Mouse (Mus musculus) neural tube, embryonic 13.5 days (tissue): Measurements from ENCODE around the gene Ddx17. TPM values are rescaled to one million over a fixed set of nuclear protein-coding genes. Genes with fewer than 3 reads are reported as not detected.
A peak's percentile ranks its signal among the peaks of the same experiment; 100 is the strongest.

Experiments used
- ATAC-seq: fragments of 200-750 bp; cut with Nextera tagmentation; 2 replicates; pipeline ENCODE4 v1.8.0; 2017; ENCODE audit warnings: low read depth, mild to moderate bottlenecking, moderate TSS enrichment, moderate library complexity
- H3K27ac ChIP-seq: fragments of 300-500 bp; sonication (generic); replicated peaks from 2 replicates; pipeline ENCODE4 v1.5.1; 2015; ENCODE audit warnings: moderate library complexity, mild to moderate bottlenecking, inconsistent platforms
- H3K27me3 ChIP-seq: fragments of 300-500 bp; sonication (generic); 2 replicates; pipeline ENCODE4 v1.6.1; 2015; ENCODE audit warnings: mild to moderate bottlenecking, inconsistent platforms
- H3K36me3 ChIP-seq: fragments of 300-500 bp; sonication (generic); 2 replicates; pipeline ENCODE4 v1.6.1; 2015; ENCODE audit warnings: mild to moderate bottlenecking, inconsistent platforms
- H3K4me1 ChIP-seq: fragments of 300-500 bp; sonication (generic); replicated peaks from 2 replicates; pipeline ENCODE4 v1.6.1; 2015; ENCODE audit warnings: inconsistent platforms
- H3K4me2 ChIP-seq: fragments of 300-500 bp; sonication (generic); 2 replicates; pipeline ENCODE4 v1.6.1; 2015; ENCODE audit warnings: inconsistent platforms, mild to moderate bottlenecking, moderate library complexity
- H3K4me3 ChIP-seq: fragments of 300-500 bp; sonication (generic); 2 replicates; pipeline ENCODE4 v1.5.1; 2015; ENCODE audit warnings: mild to moderate bottlenecking, inconsistent platforms
- H3K9ac ChIP-seq: fragments of 300-500 bp; sonication (generic); 2 replicates; pipeline ENCODE4 v1.6.1; 2015; ENCODE audit warnings: moderate library complexity, mild to moderate bottlenecking, inconsistent platforms
- H3K9me3 ChIP-seq: fragments of 300-500 bp; sonication (generic); 2 replicates; pipeline ENCODE4 v1.6.1; 2016; ENCODE audit warnings: inconsistent platforms
- WGBS: fragments of 180-500 bp; shearing (Covaris S2); methylation state at CpG from one replicate; pipeline ENCODE4 v1.1.7; 2015; 5-methylcytosine and 5-hydroxymethylcytosine counted together
- polyA plus RNA-seq: library from polyadenylated mRNA; unstranded; fragments of >200 nt; fragmentation: Nextera tagmentation; extraction: Ambion mirVana; gene quantifications from 2 replicates; pipeline ENCODE4 v1.2.1, GENCODE M21; 2015

The Ddx17 gene
- polyA plus RNA-seq, 1 experiment from 2014 or later: 52.5 TPM

GRCm38 (mm10) chr15:79545496-79545895 lies 1.0 kb downstream of the Ddx17 start:
- H3K9me3 ChIP-seq: no peaks in the 10 kb centered on the region
- peaks cover 38% of the 10 kb centered on the region for H3K36me3 ChIP-seq
- H3K27me3 ChIP-seq: peaks cover 6% of the 10 kb centered on the region; the same call in 1 of the 2 replicates
- peak overlapping the region; percentile 99 for H3K9ac ChIP-seq
- no peak for ATAC-seq
- peak overlapping the region; percentile 98 for H3K4me2 ChIP-seq
- H3K4me1 ChIP-seq: peaks cover 39% of the 10 kb centered on the region
- H3K4me3 ChIP-seq: peak overlapping the region; percentile 85
- peak overlapping the region; percentile 98 for H3K27ac ChIP-seq
- 4% methylated on average over 3 of the region's 3 CpGs for WGBS

GRCm38 (mm10) chr15:79543968-79544367 lies 2.6 kb downstream of the Ddx17 start:
- Histone ChIP-seq H3K4me2 (peak overlapping the region; percentile 98), H3K27me3 (no peaks in the 10 kb centered on the region), H3K4me3 (peak overlapping the region; percentile 85), H3K36me3 (peaks cover 53% of the 10 kb centered on the region), H3K27ac (no peak overlapping the region), H3K4me1 (peaks cover 39% of the 10 kb centered on the region), H3K9me3 (no peaks in the 10 kb centered on the region), H3K9ac (no peak overlapping the region; the same call in 1 of the 2 replicates)
- 96% methylated on average over 3 of the region's 3 CpGs for WGBS
- ATAC-seq: no peak

- 88% methylated on average over 3 of the region's 3 CpGs for WGBS
- ATAC-seq: no peak
These were observed 12.7 kb downstream of the Ddx17 start for GRCm38 (mm10) chr15:79533796-79534195.

GRCm38 (mm10) chr15:79529935-79530334 lies 16.6 kb downstream of the Ddx17 start:
- no peaks in the 10 kb centered on the region for H3K9me3 ChIP-seq
- H3K36me3 ChIP-seq: peaks cover 91% of the 10 kb centered on the region
- H3K27ac ChIP-seq: no peak overlapping the region
- no peak overlapping the region for H3K4me3 ChIP-seq
- no peaks in the 10 kb centered on the region for H3K4me1 ChIP-seq
- no peak for ATAC-seq
- WGBS: 79% methylated on average over 7 of the region's 7 CpGs
- H3K4me2 ChIP-seq: no peak overlapping the region
- H3K9ac ChIP-seq: no peak overlapping the region
- no peaks in the 10 kb centered on the region for H3K27me3 ChIP-seq

More at GRCm38 (mm10) chr15:79533796-79534195, 12.7 kb downstream of the Ddx17 start:
- H3K4me3 ChIP-seq: no peak overlapping the region
- H3K27ac ChIP-seq: no peak overlapping the region
- peaks cover 100% of the 10 kb centered on the region for H3K36me3 ChIP-seq
- no peak overlapping the region for H3K9ac ChIP-seq
- no peaks in the 10 kb centered on the region for H3K27me3 ChIP-seq
- H3K4me2 ChIP-seq: no peak overlapping the region
- peaks cover 5% of the 10 kb centered on the region; the same call in 1 of the 2 replicates for H3K4me1 ChIP-seq
- no peaks in the 10 kb centered on the region for H3K9me3 ChIP-seq

- no peak overlapping the region for H3K4me2 ChIP-seq
- ATAC-seq: no peak
- WGBS: 81% methylated on average over 5 of the region's 5 CpGs
- H3K4me3 ChIP-seq: no peak overlapping the region
- H3K36me3 ChIP-seq: peaks cover 72% of the 10 kb centered on the region
- H3K9me3 ChIP-seq: no peaks in the 10 kb centered on the region
- no peak overlapping the region for H3K9ac ChIP-seq
- no peak overlapping the region for H3K27ac ChIP-seq
- no peaks in the 10 kb centered on the region for H3K4me1 ChIP-seq
- H3K27me3 ChIP-seq: no peaks in the 10 kb centered on the region
These were observed 18.4 kb downstream of the Ddx17 start for GRCm38 (mm10) chr15:79527991-79528639.

GRCm38 (mm10) chr15:79527192-79527591 lies 19.3 kb downstream of the Ddx17 start:
- no peak overlapping the region for H3K9ac ChIP-seq
- no peak for ATAC-seq
- H3K9me3 ChIP-seq: no peaks in the 10 kb centered on the region
- H3K27ac ChIP-seq: no peak overlapping the region
- H3K4me3 ChIP-seq: no peak overlapping the region
- H3K4me1 ChIP-seq: no peaks in the 10 kb centered on the region
- WGBS: 84% methylated on average over 4 of the region's 4 CpGs
- no peak overlapping the region for H3K4me2 ChIP-seq
- no peaks in the 10 kb centered on the region for H3K27me3 ChIP-seq
- peaks cover 63% of the 10 kb centered on the region for H3K36me3 ChIP-seq

GRCm38 (mm10) chr15:79525979-79526768 lies 20.4 kb downstream of the Ddx17 start:
- H3K9ac ChIP-seq: no peak overlapping the region
- no peak overlapping the region for H3K4me2 ChIP-seq
- 67% methylated on average over 9 of the region's 9 CpGs for WGBS
- no peak overlapping the region for H3K4me3 ChIP-seq
- no peak overlapping the region for H3K27ac ChIP-seq
- no peaks in the 10 kb centered on the region for H3K27me3 ChIP-seq
- H3K9me3 ChIP-seq: no peaks in the 10 kb centered on the region
- H3K36me3 ChIP-seq: peaks cover 53% of the 10 kb centered on the region
- no peaks in the 10 kb centered on the region for H3K4me1 ChIP-seq
- ATAC-seq: no peak

GRCm38 (mm10) chr15:79525564-79525963 lies 21.0 kb downstream of the Ddx17 start:
- WGBS: 90% methylated on average over 5 of the region's 5 CpGs
- peaks cover 47% of the 10 kb centered on the region for H3K36me3 ChIP-seq
- H3K9me3 ChIP-seq: no peaks in the 10 kb centered on the region
- ATAC-seq: no peak
- H3K4me3 ChIP-seq: no peak overlapping the region
- no peaks in the 10 kb centered on the region for H3K27me3 ChIP-seq
- H3K4me1 ChIP-seq: no peaks in the 10 kb centered on the region
- no peak overlapping the region for H3K27ac ChIP-seq
- H3K4me2 ChIP-seq: no peak overlapping the region
- no peak overlapping the region for H3K9ac ChIP-seq

- Histone ChIP-seq H3K4me1 (peaks cover 21% of the 10 kb centered on the region), H3K36me3 (no peaks in the 10 kb centered on the region), H3K9ac (no peak overlapping the region), H3K27me3 (peaks cover 47% of the 10 kb centered on the region), H3K27ac (no peak overlapping the region), H3K4me2 (no peak overlapping the region), H3K4me3 (no peak overlapping the region), H3K9me3 (no peaks in the 10 kb centered on the region)
- 42% methylated on average over 16 of the region's 16 CpGs for WGBS
- ATAC-seq: no peak
These were observed 26.9 kb downstream of the Ddx17 start for GRCm38 (mm10) chr15:79519400-79520220.

- H3K27ac ChIP-seq: no peak overlapping the region
- no peak overlapping the region for H3K4me2 ChIP-seq
- no peak overlapping the region for H3K4me3 ChIP-seq
- peaks cover 58% of the 10 kb centered on the region for H3K27me3 ChIP-seq
- no peak for ATAC-seq
- 78% methylated on average over 3 of the region's 3 CpGs for WGBS
- H3K36me3 ChIP-seq: no peaks in the 10 kb centered on the region
- H3K9ac ChIP-seq: no peak overlapping the region
- peaks cover 27% of the 10 kb centered on the region for H3K4me1 ChIP-seq
- no peaks in the 10 kb centered on the region for H3K9me3 ChIP-seq
These were observed 28.0 kb downstream of the Ddx17 start for GRCm38 (mm10) chr15:79518571-79518970.

- Histone ChIP-seq H3K4me3 (peak overlapping the region; percentile 46; the same call in 1 of the 2 replicates), H3K27ac (no peak overlapping the region), H3K9me3 (no peaks in the 10 kb centered on the region), H3K27me3 (peaks cover 65% of the 10 kb centered on the region), H3K4me2 (peak overlapping the region; percentile 73), H3K9ac (no peak overlapping the region), H3K36me3 (no peaks in the 10 kb centered on the region), H3K4me1 (peaks cover 27% of the 10 kb centered on the region)
- no peak for ATAC-seq
- WGBS: 48% methylated on average over 4 of the region's 4 CpGs
These were observed 28.8 kb downstream of the Ddx17 start for GRCm38 (mm10) chr15:79517710-79518109.
